Mouse (Mus musculus): ENCODE measurements around the gene Zfp995. TPM values are rescaled to one million over a fixed set of nuclear protein-coding genes. Genes with fewer than 3 reads are reported as not detected.
"Not testable (repeated sequence)": the region's sequence is repeated elsewhere in the genome, so short reads cannot be mapped to it uniquely, and the experiment has no call there.

The Zfp995 gene
- polyA plus RNA-seq (2015; fragmentation: Nextera tagmentation; extraction: Ambion mirVana) = 9.4 and 9.6 TPM in 2 replicates

GRCm38 (mm10) chr17:21909456-21910052, at the start of gene Zfp995:
Gene Zfp995 (minus strand): TSS chr17:21909926.
- not testable (repeated sequence) for H3K4me1 ChIP-seq (ENCODE audit: control insufficient read depth, insufficient read depth, low read length); H3K9me3 ChIP-seq (replicated peaks; ENCODE audit: control insufficient read depth, low read length, poor library complexity, severe bottlenecking); H3K27me3 ChIP-seq (ENCODE audit: control insufficient read depth, insufficient read depth, low read depth, low read length); H3K36me3 ChIP-seq (ENCODE audit: control insufficient read depth, insufficient read depth, low read length)
- WGBS = under 1% methylated on average over 24 of the region's 24 CpGs
- H3K27ac ChIP-seq (ENCODE audit: low read length) = peak within 1 kb of the TSS; percentile 71
- H3K4me2 ChIP-seq (ENCODE audit: low read length) = peak within 1 kb of the TSS; percentile 88
- H3K9ac ChIP-seq (ENCODE audit: low read depth, low read length) = peak within 1 kb of the TSS; percentile 85
- peak; percentile 99 for ATAC-seq
- peak within 1 kb of the TSS; percentile 76 for H3K4me3 ChIP-seq (ENCODE audit: low read depth, low read length)

DNA sequence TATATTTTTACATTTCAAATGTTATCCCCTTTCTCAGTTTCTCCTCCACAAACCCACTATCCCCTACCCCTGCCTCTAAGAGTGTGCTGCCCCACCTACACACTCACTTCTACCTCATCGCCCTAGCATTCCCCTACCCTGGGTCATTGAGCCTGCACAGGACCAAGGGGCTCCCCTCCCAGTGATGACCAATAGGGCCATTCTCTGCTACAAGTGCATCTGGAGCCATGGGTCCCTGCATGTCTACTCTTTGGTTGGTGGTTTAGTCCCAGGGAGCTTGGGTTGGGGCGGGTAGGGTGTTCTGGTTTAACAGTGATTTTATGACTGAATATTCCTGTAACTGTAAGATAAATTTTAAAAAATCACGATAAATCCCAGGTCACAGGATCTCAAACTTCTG, 687 bp downstream of the Zfp995 start:
- 2% methylated on average over 3 of the region's 3 CpGs for WGBS
- no peaks in the 10 kb centered on the region for H3K9me3 ChIP-seq (replicated peaks; ENCODE audit: control insufficient read depth, low read length, poor library complexity, severe bottlenecking)
- ATAC-seq = peak; percentile 81

GRCm38 (mm10) chr17:21871256-21871655, 38.5 kb downstream of the Zfp995 start:
- WGBS = 96% methylated on average over 1 of the region's 1 CpGs
- Histone ChIP-seq H3K4me1 (ENCODE audit: control insufficient read depth, insufficient read depth, low read length) (no peaks in the 10 kb centered on the region), H3K4me2 (ENCODE audit: low read length) (no peak overlapping the region), H3K9ac (ENCODE audit: low read depth, low read length) (no peak overlapping the region), H3K27ac (ENCODE audit: low read length) (no peak overlapping the region), H3K4me3 (ENCODE audit: low read depth, low read length) (no peak overlapping the region), H3K9me3 (replicated peaks; ENCODE audit: control insufficient read depth, low read length, poor library complexity, severe bottlenecking) (no peaks in the 10 kb centered on the region; the same call in 1 of the 2 replicates), H3K36me3 (ENCODE audit: control insufficient read depth, insufficient read depth, low read length) (no peaks in the 10 kb centered on the region), H3K27me3 (ENCODE audit: control insufficient read depth, insufficient read depth, low read depth, low read length) (no peaks in the 10 kb centered on the region)
- no peak for ATAC-seq

More for the DNA sequence above, 687 bp downstream of the Zfp995 start:
- Histone ChIP-seq H3K27me3 (ENCODE audit: control insufficient read depth, insufficient read depth, low read depth, low read length) (no peaks in the 10 kb centered on the region), H3K9ac (ENCODE audit: low read depth, low read length) (peak overlapping the region; percentile 85), H3K4me1 (ENCODE audit: control insufficient read depth, insufficient read depth, low read length) (peaks cover 6% of the 10 kb centered on the region; the same call in 1 of the 2 replicates), H3K4me3 (ENCODE audit: low read depth, low read length) (peak overlapping the region; percentile 76), H3K36me3 (ENCODE audit: control insufficient read depth, insufficient read depth, low read length) (no peaks in the 10 kb centered on the region), H3K4me2 (ENCODE audit: low read length) (peak overlapping the region; percentile 88), H3K27ac (ENCODE audit: low read length) (peak overlapping the region; percentile 71; the same call in 1 of the 2 replicates)

DNA sequence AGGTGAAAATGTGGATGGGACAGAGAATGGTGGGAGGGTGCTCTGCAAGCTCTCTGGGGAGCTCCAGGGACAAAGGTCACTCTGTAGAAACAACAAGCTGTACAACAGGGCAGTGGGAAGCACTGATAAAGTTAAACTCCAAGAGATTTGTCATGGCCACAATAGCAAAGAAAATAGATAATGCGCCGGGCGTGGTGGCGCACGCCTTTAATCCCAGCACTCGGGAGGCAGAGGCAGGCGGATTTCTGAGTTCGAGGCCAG, 63.5 kb downstream of the Zfp995 start:
- not testable (repeated sequence) for ATAC-seq

GRCm38 (mm10) chr17:21845545-21846321, 64.0 kb downstream of the Zfp995 start, which contains the start of gene Zfp820:
Gene Zfp820 (minus strand): TSS chr17:21845772.
- ATAC-seq = peak; percentile 99
- peak within 1 kb of the TSS; percentile 75 for H3K9ac ChIP-seq (ENCODE audit: low read depth, low read length)
- no peaks in the 10 kb centered on the region for H3K27me3 ChIP-seq (ENCODE audit: control insufficient read depth, insufficient read depth, low read depth, low read length)
- H3K36me3 ChIP-seq (ENCODE audit: control insufficient read depth, insufficient read depth, low read length) = no peaks in the 10 kb centered on the region
- 4% methylated on average over 22 of the region's 22 CpGs for WGBS
- peak within 1 kb of the TSS; percentile 62 for H3K4me3 ChIP-seq (ENCODE audit: low read depth, low read length)
- no peak within 1 kb of the TSS for H3K27ac ChIP-seq (ENCODE audit: low read length)
- H3K9me3 ChIP-seq (replicated peaks; ENCODE audit: control insufficient read depth, low read length, poor library complexity, severe bottlenecking) = no peaks in the 10 kb centered on the region
- H3K4me1 ChIP-seq (ENCODE audit: control insufficient read depth, insufficient read depth, low read length) = no peaks in the 10 kb centered on the region
- H3K4me2 ChIP-seq (ENCODE audit: low read length) = peak within 1 kb of the TSS; percentile 64

More for the DNA sequence above, 63.5 kb downstream of the Zfp995 start:
- not testable (repeated sequence) for H3K4me2 ChIP-seq (ENCODE audit: low read length); H3K4me1 ChIP-seq (ENCODE audit: control insufficient read depth, insufficient read depth, low read length); H3K9me3 ChIP-seq (replicated peaks; ENCODE audit: control insufficient read depth, low read length, poor library complexity, severe bottlenecking); H3K4me3 ChIP-seq (ENCODE audit: low read depth, low read length); H3K9ac ChIP-seq (ENCODE audit: low read depth, low read length); H3K27me3 ChIP-seq (ENCODE audit: control insufficient read depth, insufficient read depth, low read depth, low read length); H3K36me3 ChIP-seq (ENCODE audit: control insufficient read depth, insufficient read depth, low read length); H3K27ac ChIP-seq (ENCODE audit: low read length)
- WGBS = over 99% methylated on average over 7 of the region's 8 CpGs

DNA sequence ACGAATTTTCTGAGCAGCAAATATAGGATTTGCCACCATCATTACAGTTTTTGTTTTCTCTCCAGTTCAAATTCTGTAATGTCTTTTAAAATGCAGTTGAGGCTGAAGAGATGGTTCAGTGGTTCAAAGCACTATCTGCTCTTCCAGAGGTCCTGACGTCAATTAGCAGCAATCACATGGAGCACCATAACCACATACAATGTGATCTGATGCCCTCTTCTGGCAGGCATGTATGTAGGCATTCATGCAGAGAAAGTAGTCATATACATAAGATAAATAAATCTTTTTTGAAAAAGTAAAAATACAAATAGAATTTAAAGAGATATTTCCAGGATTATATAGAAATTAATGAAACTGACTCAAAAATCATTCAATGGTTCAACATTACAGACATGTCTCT, 71.2 kb downstream of the Zfp995 start:
- 63% methylated on average over 2 of the region's 2 CpGs for WGBS
- no peak for ATAC-seq
- Histone ChIP-seq H3K9me3 (replicated peaks; ENCODE audit: control insufficient read depth, low read length, poor library complexity, severe bottlenecking) (no peaks in the 10 kb centered on the region), H3K9ac (ENCODE audit: low read depth, low read length) (no peak overlapping the region), H3K4me2 (ENCODE audit: low read length) (no peak overlapping the region), H3K4me3 (ENCODE audit: low read depth, low read length) (no peak overlapping the region), H3K4me1 (ENCODE audit: control insufficient read depth, insufficient read depth, low read length) (no peaks in the 10 kb centered on the region), H3K27ac (ENCODE audit: low read length) (no peak overlapping the region), H3K36me3 (ENCODE audit: control insufficient read depth, insufficient read depth, low read length) (no peaks in the 10 kb centered on the region), H3K27me3 (ENCODE audit: control insufficient read depth, insufficient read depth, low read depth, low read length) (no peaks in the 10 kb centered on the region)

Other genes starting within 250 kb of the Zfp995 start
- 18.1 and 19.9 TPM in 2 replicates for gene Gm10226, start 218.1 kb downstream of the Zfp995 start, polyA plus RNA-seq (2015; fragmentation: Nextera tagmentation; extraction: Ambion mirVana)
- gene Zfp760, start 202.2 kb downstream of the Zfp995 start, polyA plus RNA-seq (2015; fragmentation: Nextera tagmentation; extraction: Ambion mirVana) = 10.7 and 12.3 TPM in 2 replicates
- gene Zfp229, start 179.1 kb downstream of the Zfp995 start, polyA plus RNA-seq (2015; fragmentation: Nextera tagmentation; extraction: Ambion mirVana) = 9.3 and 10.3 TPM in 2 replicates
- 1.6 and 1.7 TPM in 2 replicates for gene Zfp820, start 64.2 kb downstream of the Zfp995 start, polyA plus RNA-seq (2015; fragmentation: Nextera tagmentation; extraction: Ambion mirVana)
- 21.4 and 22.9 TPM in 2 replicates for gene Zfp942, start 52.5 kb upstream of the Zfp995 start, polyA plus RNA-seq (2015; fragmentation: Nextera tagmentation; extraction: Ambion mirVana)
- gene Zfp943, start 52.6 kb upstream of the Zfp995 start, polyA plus RNA-seq (2015; fragmentation: Nextera tagmentation; extraction: Ambion mirVana) = 19.5 and 20.0 TPM in 2 replicates